Mouse (Mus musculus) embryonic facial prominence, embryonic 10.5 days (tissue): ENCODE measurements around the gene Ptk7. TPM values are rescaled to one million over a fixed set of nuclear protein-coding genes. Genes with fewer than 3 reads are reported as not detected.

ENCODE experiments used
- DNase-seq: peaks from one replicate; pipeline ENCODE4 v3.0.0-alpha.2; 2017; ENCODE audit warnings: low spot score
- H3K27ac ChIP-seq: fragments of 300-500 bp; sonication (generic); replicated peaks from 2 replicates; pipeline ENCODE4 v1.5.1; 2016; ENCODE audit warnings: mild to moderate bottlenecking
- H3K27me3 ChIP-seq: fragments of 300-500 bp; sonication (generic); replicated peaks from 2 replicates; pipeline ENCODE4 v1.6.1; 2016; ENCODE audit warnings: low read depth, mild to moderate bottlenecking; ENCODE audit not compliant: poor library complexity, severe bottlenecking
- H3K36me3 ChIP-seq: fragments of 300-500 bp; sonication (generic); replicated peaks from 2 replicates; pipeline ENCODE4 v1.6.1; 2016; ENCODE audit warnings: mild to moderate bottlenecking, moderate library complexity
- H3K4me1 ChIP-seq: fragments of 300-500 bp; sonication (generic); 2 replicates; pipeline ENCODE4 v1.6.1; 2016
- H3K4me3 ChIP-seq: fragments of 300-500 bp; sonication (generic); 2 replicates; pipeline ENCODE4 v1.5.1; 2016; ENCODE audit warnings: mild to moderate bottlenecking, moderate library complexity
- H3K9me3 ChIP-seq: fragments of 300-500 bp; sonication (generic); 2 replicates; pipeline ENCODE4 v1.6.1; 2016; ENCODE audit warnings: mild to moderate bottlenecking
- WGBS: fragments of 180-500 bp; shearing (Covaris S2); methylation state at CpG from one replicate; pipeline ENCODE4 v1.1.7; 2016; 5-methylcytosine and 5-hydroxymethylcytosine counted together
- polyA plus RNA-seq: library from polyadenylated mRNA; unstranded; fragments of >200 nt; fragmentation: Nextera tagmentation; extraction: Ambion mirVana; gene quantifications from 2 replicates; pipeline ENCODE4 v1.2.1, GENCODE M21; 2016

Gene Ptk7
- polyA plus RNA-seq, 1 experiment from 2014 or later: 92.5 TPM

GRCm38 (mm10) chr17:46651755-46652547 lies 22.6 kb upstream of the Ptk7 start:
- no peak for DNase-seq
- H3K27ac ChIP-seq: peak overlapping the region; percentile 97
- no peaks in the 10 kb centered on the region for H3K27me3 ChIP-seq
- H3K4me3 ChIP-seq: peak overlapping the region; percentile 83
- H3K9me3 ChIP-seq: 0 out of 2 replicates have a peak, but pooled peaks cover 3% of the 10 kb centered on the region
- H3K4me1 ChIP-seq: peaks cover 58% of the 10 kb centered on the region
- H3K36me3 ChIP-seq: peaks cover 81% of the 10 kb centered on the region
- WGBS: 77% methylated on average over 20 of the region's 20 CpGs

DNA sequence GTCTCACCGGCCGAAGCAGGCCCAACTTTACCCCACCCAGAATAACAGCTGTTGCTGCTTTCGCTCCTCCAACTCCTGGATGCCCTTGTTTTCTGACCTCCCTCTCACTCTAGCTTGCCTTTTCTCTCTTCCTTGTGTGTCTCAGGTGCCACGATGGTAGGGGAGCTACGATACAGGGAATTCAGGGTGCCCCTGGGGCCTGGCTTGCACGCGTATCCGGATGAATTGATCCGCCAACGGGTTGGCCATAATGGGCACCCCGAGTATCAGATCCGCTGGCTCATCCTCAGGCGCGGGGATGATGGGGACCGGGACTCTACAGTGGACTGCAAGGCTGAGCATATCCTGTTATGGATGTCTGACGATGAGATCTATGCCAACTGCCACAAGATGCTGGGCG lies 22.0 kb upstream of the Ptk7 start:
- 0 out of 2 replicates have a peak, but pooled peaks cover 3% of the 10 kb centered on the region for H3K9me3 ChIP-seq
- H3K27me3 ChIP-seq: no peaks in the 10 kb centered on the region
- H3K36me3 ChIP-seq: peaks cover 75% of the 10 kb centered on the region
- H3K4me3 ChIP-seq: peak overlapping the region; percentile 83
- peak overlapping the region; percentile 97 for H3K27ac ChIP-seq
- WGBS: 78% methylated on average over 17 of the region's 17 CpGs
- DNase-seq: no peak
- H3K4me1 ChIP-seq: peaks cover 64% of the 10 kb centered on the region

DNA sequence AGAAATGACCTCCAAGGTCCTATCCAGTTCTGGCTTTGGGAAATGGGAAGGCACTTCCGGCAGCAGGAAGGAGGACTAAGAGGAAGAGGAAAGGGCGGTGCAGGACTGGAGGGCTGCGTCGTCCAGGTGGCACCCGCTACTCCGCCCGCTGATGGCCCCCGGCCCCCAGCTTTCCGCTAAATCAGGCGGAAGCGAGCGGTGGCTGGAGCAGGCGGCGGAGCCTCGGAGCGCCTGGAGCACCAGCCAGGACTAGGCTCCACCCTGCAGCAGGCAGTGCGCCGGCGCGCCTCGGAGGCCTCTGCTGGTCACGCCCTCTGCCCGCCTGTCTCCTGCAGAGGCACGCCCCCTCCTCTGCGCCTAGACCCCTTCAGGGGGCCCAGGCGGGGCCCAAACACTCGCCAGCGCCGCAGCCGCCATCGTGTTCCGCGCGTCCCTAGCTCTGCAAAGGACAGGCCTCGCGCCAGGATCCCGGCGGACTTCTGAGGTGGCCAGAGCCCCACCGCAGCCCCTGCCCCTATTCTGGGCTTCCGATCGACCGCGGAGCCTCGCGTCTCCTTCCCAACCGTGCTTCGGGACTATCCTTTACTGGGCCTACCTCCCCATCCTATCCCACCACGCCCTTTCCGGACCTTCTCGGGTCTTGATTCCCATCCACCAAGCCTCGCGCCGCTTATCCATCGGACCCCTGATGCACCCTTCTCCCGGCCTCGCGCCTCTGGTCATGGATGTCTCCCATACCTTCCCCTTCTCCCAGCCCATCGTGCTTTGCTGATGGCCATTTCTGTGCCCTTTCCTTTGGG lies 21.1 kb upstream of the Ptk7 start, which contains the start of gene Cul7:
Gene Cul7, plus strand, starts transcription at position 106 of the 800 bp plus-strand sequence.
- peaks cover 66% of the 10 kb centered on the region for H3K36me3 ChIP-seq
- H3K4me1 ChIP-seq: peaks cover 62% of the 10 kb centered on the region
- peak; percentile 97 for DNase-seq
- 0 out of 2 replicates have a peak, but pooled peaks cover 3% of the 10 kb centered on the region for H3K9me3 ChIP-seq
- under 1% methylated on average over 58 of the region's 58 CpGs for WGBS
- H3K27ac ChIP-seq: peak within 1 kb of the TSS; percentile 97
- no peaks in the 10 kb centered on the region for H3K27me3 ChIP-seq
- peak within 1 kb of the TSS; percentile 83 for H3K4me3 ChIP-seq

DNA sequence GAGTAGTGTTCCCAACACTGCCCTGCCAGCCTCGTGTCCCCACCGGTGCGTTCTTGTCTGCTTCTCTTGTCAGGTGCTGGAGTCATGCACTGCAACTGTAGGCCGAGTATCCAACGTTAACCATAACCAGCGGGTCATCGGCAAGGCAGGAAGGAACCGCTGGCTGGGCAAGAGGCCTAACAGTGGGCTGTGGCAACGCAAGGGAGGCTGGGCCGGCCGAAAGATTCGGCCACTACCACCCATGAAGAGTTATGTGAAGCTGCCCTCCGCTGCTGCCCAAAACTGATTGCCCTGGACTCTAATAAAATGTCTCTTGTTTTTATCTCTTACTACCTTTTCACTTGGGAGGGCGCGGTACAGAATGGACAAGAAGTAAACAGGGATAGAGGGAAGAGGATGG lies 20.5 kb upstream of the Ptk7 start:
- Histone ChIP-seq H3K4me1 (peaks cover 67% of the 10 kb centered on the region), H3K36me3 (peaks cover 60% of the 10 kb centered on the region), H3K27me3 (no peaks in the 10 kb centered on the region), H3K27ac (peak overlapping the region; percentile 97), H3K9me3 (0 out of 2 replicates have a peak, but pooled peaks cover 2% of the 10 kb centered on the region), H3K4me3 (peak overlapping the region; percentile 83)
- 35% methylated on average over 15 of the region's 15 CpGs for WGBS
- no peak for DNase-seq

GRCm38 (mm10) chr17:46648436-46648835 lies 19.1 kb upstream of the Ptk7 start:
- Histone ChIP-seq H3K27ac (no peak overlapping the region), H3K36me3 (peaks cover 50% of the 10 kb centered on the region), H3K9me3 (no peaks in the 10 kb centered on the region), H3K4me3 (no peak overlapping the region), H3K27me3 (no peaks in the 10 kb centered on the region), H3K4me1 (peaks cover 72% of the 10 kb centered on the region)
- 94% methylated on average over 9 of the region's 9 CpGs for WGBS
- DNase-seq: no peak

DNA sequence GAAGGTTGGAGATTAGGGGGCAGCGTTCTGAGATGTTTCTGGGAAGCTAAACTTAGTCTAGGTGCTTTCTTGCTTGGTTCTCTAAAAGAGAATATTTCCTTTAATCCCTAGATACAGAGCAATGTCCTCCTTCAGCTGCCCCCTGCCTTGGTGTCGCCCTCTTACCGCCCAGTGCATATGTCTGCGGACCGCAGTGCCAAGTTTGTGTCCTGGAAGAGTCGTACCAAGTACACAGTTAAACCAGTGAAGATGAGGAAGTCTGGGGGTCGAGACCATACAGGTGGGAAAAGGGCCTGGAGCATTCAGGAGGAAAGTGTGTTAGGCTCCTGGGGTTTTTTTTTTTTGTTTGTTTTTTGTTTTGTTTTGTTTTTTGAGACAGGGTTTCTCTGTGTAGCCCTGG lies 18.0 kb upstream of the Ptk7 start:
- 93% methylated on average over 7 of the region's 7 CpGs for whole genome bisulfite sequencing
- no peaks in the 10 kb centered on the region for H3K9me3 ChIP-seq
- H3K4me3 ChIP-seq: peak overlapping the region; percentile 78
- H3K36me3 ChIP-seq: peaks cover 39% of the 10 kb centered on the region
- no peak for DNase-seq
- peaks cover 60% of the 10 kb centered on the region for H3K4me1 ChIP-seq
- no peaks in the 10 kb centered on the region for H3K27me3 ChIP-seq
- no peak overlapping the region for H3K27ac ChIP-seq

DNA sequence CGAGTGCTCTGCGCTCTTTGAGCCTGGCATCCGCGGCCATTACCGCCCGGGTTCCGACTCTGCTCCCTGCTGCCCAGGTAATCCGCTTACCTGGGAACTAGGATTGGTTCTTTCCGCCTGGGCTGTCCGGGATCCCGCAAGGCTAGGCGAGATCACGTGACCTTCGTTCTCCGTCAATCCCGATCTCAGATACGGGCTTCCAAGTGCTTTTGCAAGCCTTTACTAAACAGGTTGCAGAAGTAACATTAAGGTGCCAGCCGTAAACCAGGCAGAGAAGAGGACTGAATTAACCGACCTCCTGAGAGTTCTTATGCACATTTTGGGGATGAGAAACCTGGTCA lies 17.0 kb upstream of the Ptk7 start:
- Histone ChIP-seq H3K4me3 (peak overlapping the region; percentile 78), H3K27ac (peak overlapping the region; percentile 89), H3K9me3 (no peaks in the 10 kb centered on the region), H3K27me3 (no peaks in the 10 kb centered on the region), H3K36me3 (peaks cover 39% of the 10 kb centered on the region), H3K4me1 (peaks cover 50% of the 10 kb centered on the region)
- DNase-seq: no peak
- WGBS: under 1% methylated on average over 19 of the region's 19 CpGs

DNA sequence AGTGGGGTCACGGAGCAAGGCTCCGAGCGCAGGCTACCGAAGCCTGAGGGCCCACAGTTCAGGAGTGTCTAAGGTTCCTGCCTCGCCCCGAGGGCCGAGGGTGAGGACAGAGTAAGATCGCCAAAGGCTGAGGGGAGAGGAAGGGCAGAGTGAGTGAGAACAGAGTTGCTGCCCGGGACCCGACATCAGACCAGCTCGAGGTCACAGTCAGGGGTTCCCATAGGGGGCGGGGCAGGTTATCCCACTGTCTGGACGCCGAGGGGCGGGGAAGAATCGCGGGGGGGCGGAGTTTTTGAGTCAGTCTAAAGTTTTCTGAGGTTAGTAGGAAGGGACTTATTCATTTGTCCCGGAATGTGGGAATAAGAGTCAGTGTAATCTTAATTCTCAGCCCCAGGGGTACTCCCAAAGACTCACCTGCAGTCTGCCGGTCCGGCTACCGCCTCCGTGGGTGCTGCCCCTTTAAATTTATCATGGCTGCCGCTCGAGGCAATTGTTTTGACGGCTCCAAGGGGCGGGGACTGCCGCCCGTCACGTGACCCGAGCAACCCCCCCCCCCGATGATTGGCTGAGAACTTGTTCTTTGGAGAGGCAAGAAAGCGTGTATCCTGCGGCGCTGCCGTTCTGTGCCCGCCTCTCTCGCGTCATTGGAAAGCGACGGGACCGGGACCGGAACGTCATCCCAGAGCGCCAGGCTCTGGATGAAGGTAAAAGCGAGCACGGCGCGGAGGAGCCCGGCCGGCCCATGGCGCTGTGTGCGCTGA lies 16.4 kb upstream of the Ptk7 start, which contains the start of the genes Klc4 and Mrpl2:
Gene Klc4, minus strand, starts transcription at position 462 of the 761 bp plus-strand sequence.
Gene Mrpl2, plus strand, starts transcription at position 669 of the 761 bp plus-strand sequence.
- Histone ChIP-seq H3K4me1 (peaks cover 45% of the 10 kb centered on the region), H3K27ac (peak within 1 kb of the TSS; percentile 89), H3K9me3 (no peaks in the 10 kb centered on the region), H3K36me3 (peaks cover 44% of the 10 kb centered on the region), H3K4me3 (peak within 1 kb of the TSS; percentile 78), H3K27me3 (no peaks in the 10 kb centered on the region)
- WGBS: under 1% methylated on average over 53 of the region's 53 CpGs
- peak; percentile 99 for DNase-seq

GRCm38 (mm10) chr17:46644916-46645475 lies 15.7 kb upstream of the Ptk7 start:
- H3K9me3 ChIP-seq: no peaks in the 10 kb centered on the region
- H3K27me3 ChIP-seq: no peaks in the 10 kb centered on the region
- 10% methylated on average over 11 of the region's 11 CpGs for WGBS
- DNase-seq: no peak
- H3K4me3 ChIP-seq: peak overlapping the region; percentile 78
- peaks cover 37% of the 10 kb centered on the region for H3K4me1 ChIP-seq
- peak overlapping the region; percentile 89 for H3K27ac ChIP-seq
- peaks cover 52% of the 10 kb centered on the region for H3K36me3 ChIP-seq

DNA sequence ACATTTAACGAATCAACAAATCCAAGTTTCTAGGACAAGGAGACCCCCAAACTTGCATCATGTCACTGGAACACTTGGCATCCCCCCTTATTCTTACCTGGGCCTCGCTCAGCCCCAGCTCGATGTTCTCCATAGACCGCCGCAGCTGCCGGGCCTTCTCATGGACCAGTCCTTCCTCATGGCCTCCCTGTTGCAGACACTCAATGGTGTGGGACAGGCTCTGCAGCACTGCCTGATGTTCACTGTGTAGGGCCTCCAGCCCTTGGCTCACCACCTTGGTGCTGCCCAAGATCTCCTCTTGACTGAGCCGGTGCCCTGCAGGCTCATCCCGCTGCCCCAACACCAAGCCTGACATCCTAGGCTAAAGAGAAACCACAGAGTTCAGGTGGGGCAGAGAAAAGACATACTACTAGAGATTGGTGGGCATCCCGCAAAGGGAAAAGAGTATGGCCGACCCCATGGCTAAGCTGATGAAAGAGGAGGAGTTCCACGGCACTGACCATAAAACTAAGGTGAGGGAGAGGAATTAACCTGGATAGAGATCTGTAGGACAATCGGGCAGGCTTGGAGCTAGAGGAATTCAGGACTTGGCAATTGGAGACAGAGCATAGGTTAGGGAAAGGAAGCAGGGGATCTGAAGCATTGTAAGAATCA lies 15.0 kb upstream of the Ptk7 start:
- Histone ChIP-seq H3K9me3 (no peaks in the 10 kb centered on the region), H3K4me3 (peak overlapping the region; percentile 78), H3K36me3 (peaks cover 52% of the 10 kb centered on the region), H3K4me1 (peaks cover 30% of the 10 kb centered on the region), H3K27ac (no peak overlapping the region), H3K27me3 (no peaks in the 10 kb centered on the region)
- 87% methylated on average over 12 of the region's 12 CpGs for WGBS
- no peak for DNase-seq

- H3K36me3 ChIP-seq: peaks cover 41% of the 10 kb centered on the region
- H3K4me1 ChIP-seq: peaks cover 25% of the 10 kb centered on the region
- 0 out of 2 replicates have a peak overlapping the region, but pooled peaks have one; percentile 3 for H3K4me3 ChIP-seq
- no peak for DNase-seq
- H3K27ac ChIP-seq: no peak overlapping the region
- no peaks in the 10 kb centered on the region for H3K9me3 ChIP-seq
- no peaks in the 10 kb centered on the region for H3K27me3 ChIP-seq
- 88% methylated on average over 17 of the region's 17 CpGs for WGBS
Observed at GRCm38 (mm10) chr17:46642060-46642459, 12.8 kb upstream of the Ptk7 start.
